In the genomic region with DNA sequence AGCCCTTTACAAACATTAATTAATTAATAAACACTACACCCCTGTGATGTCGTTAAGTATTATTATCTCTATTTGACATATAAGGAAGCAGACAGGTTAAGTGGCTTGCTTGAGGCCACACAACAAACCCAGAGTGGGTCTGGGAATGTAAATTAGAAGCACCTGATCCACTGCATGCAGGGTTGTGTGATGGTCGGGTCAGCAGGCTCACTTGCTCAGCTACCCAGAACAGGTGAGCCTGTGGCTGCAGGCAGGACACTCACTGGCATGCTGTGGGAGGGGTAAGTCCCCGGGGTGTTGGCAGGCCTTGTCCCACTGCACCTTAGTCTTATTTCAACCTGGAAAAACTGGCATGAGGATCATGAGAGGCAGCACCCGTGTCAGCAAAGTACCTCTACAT, we compare ENCODE assay signal across 31 mouse cellular contexts. TPM values are rescaled to one million over a fixed set of nuclear protein-coding genes. Genes with fewer than 3 reads are reported as not detected.
A peak's percentile ranks its signal among the peaks of the same experiment; 100 is the strongest.
DNase-seq lines count a peak whose midpoint lies in the region; ATAC-seq and TF ChIP-seq lines count a peak whose summit lies in the region.
"Had no signal": no experiment of that assay in that cellular context is flagged by ENCODE, and none has a peak within 500 bp of the region (broad histone marks: within the 10 kb centered on the region; RNA-seq: fewer than 3 reads in every experiment).

No protein-coding gene starts in this region.

- H3K27ac ChIP-seq in hindbrain, embryonic 15.5 days (replicated peaks), result no peak overlapping the region
- H3K27ac ChIP-seq in hindbrain, embryonic 16.5 days (ENCODE audit: low read depth, low read length), result no peak overlapping the region
- H3K27ac ChIP-seq in midbrain, embryonic 13.5 days, result no peak overlapping the region
- no peak overlapping the region for H3K27ac ChIP-seq in midbrain, embryonic 16.5 days (ENCODE audit: low read length)
- H3K27ac ChIP-seq in limb, embryonic 10.5 days, result no peak overlapping the region
- H3K27ac ChIP-seq in left cerebral cortex, adult 2 months, result no peak overlapping the region
- H3K27ac ChIP-seq: embryonic facial prominence, embryonic 12.5 days; hindbrain, embryonic 14.5 days; intestine, embryonic 15.5 days; kidney, embryonic 15.5 days; limb, embryonic 15.5 days; liver, embryonic 13.5 days; neural tube, embryonic 13.5 days had no signal

- 0 out of 2 replicates have a peak, but pooled peaks have one; percentile 42 for ATAC-seq in hindbrain, embryonic 15.5 days (ENCODE audit: low FRiP score, low read depth)
- ATAC-seq in hindbrain, embryonic 16.5 days, result no peak
- 0 out of 2 replicates have a peak, but pooled peaks have one; percentile 37 for ATAC-seq in midbrain, embryonic 13.5 days
- ATAC-seq in midbrain, embryonic 16.5 days, result no peak
- ATAC-seq: CD4-positive, CD25-positive, alpha-beta regulatory T cell, adult 4 months; forebrain, embryonic 14.5 days; intestine, embryonic 15.5 days; lung, postnatal 0 days had no signal

- H3K4me3 ChIP-seq in hindbrain, embryonic 15.5 days, result no peak overlapping the region
- H3K4me3 ChIP-seq in hindbrain, embryonic 16.5 days (ENCODE audit: low read length), result no peak overlapping the region
- no peak overlapping the region for H3K4me3 ChIP-seq in midbrain, embryonic 13.5 days (replicated peaks)
- no peak overlapping the region for H3K4me3 ChIP-seq in midbrain, embryonic 16.5 days (ENCODE audit: low read depth, low read length)
- H3K4me3 ChIP-seq in limb, embryonic 10.5 days, result no peak overlapping the region
- H3K4me3 ChIP-seq in left cerebral cortex, adult 2 months, result no peak overlapping the region
- H3K4me3 ChIP-seq: embryonic facial prominence, embryonic 12.5 days; heart, embryonic 12.5 days; intestine, embryonic 15.5 days; kidney, embryonic 15.5 days; limb, embryonic 15.5 days; liver, embryonic 13.5 days; megakaryocyte, embryonic 14.5 days; neural tube, embryonic 13.5 days had no signal

- no peaks in the 10 kb centered on the region for H3K27me3 ChIP-seq in hindbrain, embryonic 15.5 days
- no peaks in the 10 kb centered on the region for H3K27me3 ChIP-seq in hindbrain, embryonic 16.5 days (replicated peaks; ENCODE audit: control insufficient read depth, insufficient read depth, low read length)
- H3K27me3 ChIP-seq in midbrain, embryonic 13.5 days, result no peaks in the 10 kb centered on the region
- no peaks in the 10 kb centered on the region for H3K27me3 ChIP-seq in midbrain, embryonic 16.5 days (ENCODE audit: control insufficient read depth, insufficient read depth, low read depth, low read length)
- H3K27me3 ChIP-seq in limb, embryonic 10.5 days (ENCODE audit: low read depth, poor library complexity, severe bottlenecking), result peaks cover 79% of the 10 kb centered on the region
- H3K27me3 ChIP-seq: heart, embryonic 12.5 days; intestine, embryonic 15.5 days; kidney, embryonic 15.5 days; limb, embryonic 15.5 days; liver, embryonic 13.5 days; megakaryocyte, embryonic 14.5 days; neural tube, embryonic 13.5 days had no signal

- WGBS in hindbrain, embryonic 15.5 days, result 83% methylated on average over 4 of the region's 4 CpGs
- 72% methylated on average over 4 of the region's 4 CpGs for WGBS in hindbrain, embryonic 16.5 days
- WGBS in midbrain, embryonic 13.5 days, result 88% methylated on average over 4 of the region's 4 CpGs
- WGBS in midbrain, embryonic 16.5 days, result 74% methylated on average over 4 of the region's 4 CpGs
- WGBS in limb, embryonic 10.5 days, result 43% methylated on average over 4 of the region's 4 CpGs

- DNase-seq in limb, embryonic 10.5 days (ENCODE audit: low spot score), result peak; percentile 65
- no peak for DNase-seq in cerebellum, postnatal 36 days
- DNase-seq in left cerebral cortex, adult 2 months (ENCODE audit: extremely low spot score in 1 of 2, low spot score in 2 of 2), result no peak
- DNase-seq: adrenal gland, postnatal 14 days; cerebellum, adult 11 months; cerebellum, adult 9-10 months; gastrocnemius, postnatal 25 days; heart, adult 18-20 months; heart, postnatal 4 days; layer of hippocampus, adult 9-11 months; liver, embryonic 13.5 days; lung, adult 18-20 months; lung, postnatal 4 days; thymus, adult 2 months; thymus, postnatal 36 days had no signal

- H3K36me3 ChIP-seq in hindbrain, embryonic 15.5 days, result no peaks in the 10 kb centered on the region
- H3K36me3 ChIP-seq in hindbrain, embryonic 16.5 days (ENCODE audit: control insufficient read depth, insufficient read depth, low read length), result no peaks in the 10 kb centered on the region
- H3K36me3 ChIP-seq in midbrain, embryonic 13.5 days, result no peaks in the 10 kb centered on the region
- H3K36me3 ChIP-seq in midbrain, embryonic 16.5 days (ENCODE audit: control insufficient read depth, insufficient read depth, low read length), result no peaks in the 10 kb centered on the region
- H3K36me3 ChIP-seq in limb, embryonic 10.5 days, result no peaks in the 10 kb centered on the region
- H3K36me3 ChIP-seq: embryonic facial prominence, embryonic 12.5 days; heart, embryonic 12.5 days; intestine, embryonic 15.5 days; kidney, embryonic 15.5 days; limb, embryonic 15.5 days; liver, embryonic 13.5 days; neural tube, embryonic 13.5 days had no signal

- H3K9ac ChIP-seq in hindbrain, embryonic 15.5 days, result no peak overlapping the region
- no peak overlapping the region for H3K9ac ChIP-seq in hindbrain, embryonic 16.5 days (ENCODE audit: low read depth, low read length)
- H3K9ac ChIP-seq in midbrain, embryonic 13.5 days (replicated peaks), result no peak overlapping the region
- no peak overlapping the region for H3K9ac ChIP-seq in midbrain, embryonic 16.5 days (ENCODE audit: low read depth, low read length)
- H3K9ac ChIP-seq: embryonic facial prominence, embryonic 12.5 days; heart, embryonic 12.5 days; hindbrain, embryonic 14.5 days; intestine, embryonic 15.5 days; kidney, embryonic 15.5 days; limb, embryonic 15.5 days; liver, embryonic 13.5 days; neural tube, embryonic 13.5 days had no signal

- intact Hi-C loops in left cerebral cortex, adult 2 months (cut with DNase I), result no loop called here

- no peak overlapping the region for H3K4me2 ChIP-seq in hindbrain, embryonic 15.5 days
- H3K4me2 ChIP-seq in hindbrain, embryonic 16.5 days (ENCODE audit: low read length), result no peak overlapping the region
- no peak overlapping the region for H3K4me2 ChIP-seq in midbrain, embryonic 13.5 days (replicated peaks)
- no peak overlapping the region for H3K4me2 ChIP-seq in midbrain, embryonic 16.5 days (ENCODE audit: low read length)
- H3K4me2 ChIP-seq: embryonic facial prominence, embryonic 12.5 days; heart, embryonic 12.5 days; hindbrain, embryonic 14.5 days; intestine, embryonic 15.5 days; kidney, embryonic 15.5 days; limb, embryonic 15.5 days; liver, embryonic 13.5 days; neural tube, embryonic 13.5 days had no signal

- no peak for TF ChIP-seq CTCF in left cerebral cortex, adult 2 months (IDR thresholded peaks at IDR 0.05)

- H3K9me3 ChIP-seq in hindbrain, embryonic 15.5 days, result no peaks in the 10 kb centered on the region
- H3K9me3 ChIP-seq in hindbrain, embryonic 16.5 days (ENCODE audit: control insufficient read depth, low read length), result no peaks in the 10 kb centered on the region
- H3K9me3 ChIP-seq in midbrain, embryonic 13.5 days, result no peaks in the 10 kb centered on the region
- no peaks in the 10 kb centered on the region for H3K9me3 ChIP-seq in midbrain, embryonic 16.5 days (replicated peaks; ENCODE audit: control insufficient read depth, low read length, poor library complexity, severe bottlenecking)
- no peaks in the 10 kb centered on the region for H3K9me3 ChIP-seq in limb, embryonic 10.5 days (replicated peaks)
- H3K9me3 ChIP-seq: embryonic facial prominence, embryonic 12.5 days; heart, embryonic 12.5 days; intestine, embryonic 15.5 days; kidney, embryonic 15.5 days; limb, embryonic 15.5 days; liver, embryonic 13.5 days; megakaryocyte, embryonic 14.5 days; neural tube, embryonic 13.5 days had no signal

- H3K4me1 ChIP-seq in hindbrain, embryonic 15.5 days (replicated peaks), result no peaks in the 10 kb centered on the region
- no peaks in the 10 kb centered on the region; the same call in 1 of the 2 replicates for H3K4me1 ChIP-seq in hindbrain, embryonic 16.5 days (ENCODE audit: control insufficient read depth, insufficient read depth, low read depth, low read length)
- no peaks in the 10 kb centered on the region for H3K4me1 ChIP-seq in midbrain, embryonic 13.5 days (replicated peaks)
- H3K4me1 ChIP-seq in midbrain, embryonic 16.5 days (ENCODE audit: control insufficient read depth, insufficient read depth, low read length), result no peaks in the 10 kb centered on the region
- H3K4me1 ChIP-seq in limb, embryonic 10.5 days, result peaks cover 40% of the 10 kb centered on the region
- H3K4me1 ChIP-seq: heart, embryonic 12.5 days; intestine, embryonic 15.5 days; liver, embryonic 13.5 days had no signal

RNA-seq across cellular contexts. Expression of a gene that starts 47.6 kb away (rescaled TPM):
- polyA plus RNA-seq in hindbrain, embryonic 15.5 days (2015; fragmentation: Nextera tagmentation; extraction: Ambion mirVana), result 1.4 and 2.0 TPM in 2 replicates
- polyA plus RNA-seq in hindbrain, embryonic 16.5 days (2015; fragmentation: Nextera tagmentation; extraction: Ambion mirVana), result 0.63 and 0.84 TPM in 2 replicates
- 0.97 and 1.0 TPM in 2 replicates for polyA plus RNA-seq in midbrain, embryonic 13.5 days (2015; fragmentation: Nextera tagmentation; extraction: Ambion mirVana)
- polyA plus RNA-seq in midbrain, embryonic 16.5 days (2015; fragmentation: Nextera tagmentation; extraction: Ambion mirVana), result 0.44 and 0.81 TPM in 2 replicates
- 0.74 and 1.8 TPM in 2 replicates for polyA plus RNA-seq in limb, embryonic 10.5 days (2016; fragmentation: Nextera tagmentation; extraction: Ambion mirVana)
- 1 to 10 TPM; 4.8 to 6.1 TPM for total RNA-seq in left cerebral cortex, adult 2 months (2021)
- total RNA-seq: common myeloid progenitor, adult 5-6 weeks had no signal
- polyA plus RNA-seq: CD4-positive, CD25-positive, alpha-beta regulatory T cell, adult 4 months had no signal

Comparison
In these comparisons a context has a peak if more than half of its experiments do, and no peak if none do; other contexts are left out.
1. ATAC-seq: peak in hindbrain, embryonic 15.5 days (single experiment) and midbrain, embryonic 13.5 days (single experiment); none in hindbrain, embryonic 16.5 days (single experiment) and midbrain, embryonic 16.5 days (single experiment).